In the genomic region with DNA sequence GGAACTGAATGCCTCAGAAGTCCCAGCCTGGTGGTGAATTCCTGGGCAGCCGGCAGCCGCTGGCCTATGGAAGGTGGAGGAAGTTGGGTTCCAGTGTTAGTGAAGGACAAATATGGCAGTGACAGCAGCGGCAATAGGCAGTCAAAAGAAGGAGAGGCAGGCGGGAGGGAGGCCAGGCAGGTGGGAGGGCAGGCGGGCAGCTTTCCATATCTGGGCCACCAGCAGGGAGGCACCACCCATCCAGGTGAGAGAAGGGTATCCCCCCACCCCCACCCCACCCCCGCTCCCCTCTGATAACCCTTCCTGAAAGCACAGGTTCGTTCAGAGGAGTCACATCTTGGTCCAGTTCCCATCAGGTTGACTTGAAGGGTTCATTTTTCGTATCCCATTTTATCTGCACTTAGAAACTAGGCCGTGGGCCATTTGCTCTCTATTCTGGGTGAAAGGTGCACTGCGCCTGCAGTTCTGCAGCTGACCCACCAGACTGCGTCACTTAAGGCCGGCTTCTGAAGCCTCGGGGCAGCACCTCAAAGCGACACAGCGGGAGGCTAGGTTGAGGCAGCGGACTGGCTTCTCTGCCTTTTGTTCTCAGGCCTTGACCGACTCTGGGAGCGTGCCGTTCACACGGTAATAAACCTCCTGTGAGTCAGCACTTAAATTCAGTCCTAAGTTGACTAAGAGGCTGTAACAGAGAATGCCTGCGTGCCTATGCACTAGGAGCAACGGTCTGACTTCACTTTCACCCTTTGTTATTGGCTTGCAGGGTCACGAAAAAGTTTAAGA, we compare ENCODE assay signal across 9 mouse cellular contexts. TPM values are rescaled to one million over a fixed set of nuclear protein-coding genes. Genes with fewer than 3 reads are reported as not detected.
DNase-seq lines count a peak whose midpoint lies in the region; ATAC-seq and TF ChIP-seq lines count a peak whose summit lies in the region.
"Had no signal": no experiment of that assay in that cellular context is flagged by ENCODE, and none has a peak within 500 bp of the region (broad histone marks: within the 10 kb centered on the region; RNA-seq: fewer than 3 reads in every experiment).

No protein-coding gene starts in this region.

- peaks cover 70% of the 10 kb centered on the region for H3K4me1 ChIP-seq in erythroblast, embryonic 14.5 days (ENCODE audit: control insufficient read depth)
- peaks cover 11% of the 10 kb centered on the region for H3K4me1 ChIP-seq in limb, embryonic 13.5 days

- no peak for TF ChIP-seq CTCF in gastrocnemius, adult 2 months (IDR thresholded peaks at IDR 0.05)

- no peak for ATAC-seq in erythroblast, adult 5-6 weeks (replicated peaks; ENCODE audit: low FRiP score, poor library complexity, severe bottlenecking)
- ATAC-seq in limb, embryonic 13.5 days (ENCODE audit: low FRiP score, low read depth): 0 out of 2 replicates have a peak, but pooled peaks have one; percentile 42
- no peak for ATAC-seq in cerebellum, adult (ENCODE audit: insufficient number of reproducible peaks, low FRiP score, low TSS enrichment)

- H3K9ac ChIP-seq in limb, embryonic 13.5 days: no peak overlapping the region

- H3K9me3 ChIP-seq in erythroblast, embryonic 14.5 days (ENCODE audit: control insufficient read depth, low read length): peaks cover 15% of the 10 kb centered on the region
- H3K9me3 ChIP-seq in limb, embryonic 13.5 days: no peaks in the 10 kb centered on the region

- no peaks in the 10 kb centered on the region; the same call in 1 of the 2 replicates for H3K27me3 ChIP-seq in erythroblast, embryonic 14.5 days (ENCODE audit: control insufficient read depth)
- H3K27me3 ChIP-seq in limb, embryonic 13.5 days: peaks cover 11% of the 10 kb centered on the region

- H3K27ac ChIP-seq in limb, embryonic 13.5 days: no peak overlapping the region
- H3K27ac ChIP-seq in gastrocnemius, adult 2 months: no peak overlapping the region
- H3K27ac ChIP-seq: kidney, postnatal 0 days had no signal

- 14% methylated on average over 23 of the region's 23 CpGs for WGBS in limb, embryonic 13.5 days

- intact Hi-C loops in gastrocnemius, adult 2 months (cut with DNase I): no loop called here
- intact Hi-C loops in heart, postnatal 36 days (cut with DNase I): loop anchor here (2.0 kb wide), 1 partner anchor 18 kb away; no protein-coding TSS in a partner anchor

- peaks cover 37% of the 10 kb centered on the region for H3K36me3 ChIP-seq in erythroblast, embryonic 14.5 days (ENCODE audit: control insufficient read depth)
- H3K36me3 ChIP-seq in limb, embryonic 13.5 days: no peaks in the 10 kb centered on the region

- peak overlapping the region; percentile 1; the same call in 1 of the 2 replicates for H3K4me2 ChIP-seq in limb, embryonic 13.5 days (replicated peaks)

- peak; percentile 38 for DNase-seq in urinary bladder, postnatal 14 days (ENCODE audit: low spot score)
- no peak for DNase-seq in urinary bladder, postnatal 4 days (ENCODE audit: low spot score in 2 of 2)
- DNase-seq in gastrocnemius, adult 2 months: no peak
- DNase-seq in heart, postnatal 36 days: no peak

- peak overlapping the region; percentile 83 for H3K4me3 ChIP-seq in erythroblast, embryonic 14.5 days (replicated peaks)
- no peak overlapping the region for H3K4me3 ChIP-seq in limb, embryonic 13.5 days
- H3K4me3 ChIP-seq in gastrocnemius, adult 2 months: no peak overlapping the region

RNA-seq across cellular contexts. Expression of a gene that starts 1.4 kb away (rescaled TPM):
- 46.6 and 58.8 TPM in 2 replicates for polyA plus RNA-seq in erythroblast, embryonic 14.5 days (2012)
- total RNA-seq in erythroblast, adult 5-6 weeks (2015; ENCODE audit: low replicate concordance): 10.8 and 20.7 TPM in 2 replicates
- 9.8 and 18.1 TPM in 2 replicates for total RNA-seq in erythroblast, adult 5-6 weeks (2017; ENCODE audit: low replicate concordance)
- polyA plus RNA-seq in limb, embryonic 13.5 days (2015; fragmentation: Nextera tagmentation; extraction: Ambion mirVana): 6.5 and 8.4 TPM in 2 replicates
- 1 to 10 TPM in 1 of 2 experiments, under 1 TPM in 1; 0.23 to 1.5 TPM for total RNA-seq in gastrocnemius, adult 2 months (2021)
- 1 to 10 TPM; 1.6 to 2.3 TPM for total RNA-seq in heart, postnatal 36 days (2021)

RNA-seq across cellular contexts. Expression of a gene that starts 19.7 kb away (rescaled TPM):
- 4.1 and 5.2 TPM in 2 replicates for polyA plus RNA-seq in erythroblast, embryonic 14.5 days (2012)
- 5.6 and 8.8 TPM in 2 replicates for total RNA-seq in erythroblast, adult 5-6 weeks (2015; ENCODE audit: low replicate concordance)
- 8.2 and 9.3 TPM in 2 replicates for total RNA-seq in erythroblast, adult 5-6 weeks (2017; ENCODE audit: low replicate concordance)
- polyA plus RNA-seq in limb, embryonic 13.5 days (2015; fragmentation: Nextera tagmentation; extraction: Ambion mirVana): 70.2 and 76.8 TPM in 2 replicates
- 10 to 100 TPM; 34.7 to 41.3 TPM for total RNA-seq in gastrocnemius, adult 2 months (2021)
- 10 to 100 TPM; 48.3 to 52.6 TPM for total RNA-seq in heart, postnatal 36 days (2021)

RNA-seq across cellular contexts. Expression of a gene that starts 20.0 kb away (rescaled TPM):
- 12.4 and 16.3 TPM in 2 replicates for polyA plus RNA-seq in erythroblast, embryonic 14.5 days (2012)
- total RNA-seq in erythroblast, adult 5-6 weeks (2015; ENCODE audit: low replicate concordance): 28.4 and 30.7 TPM in 2 replicates
- 14.1 and 15.8 TPM in 2 replicates for total RNA-seq in erythroblast, adult 5-6 weeks (2017; ENCODE audit: low replicate concordance)
- 190 and 191 TPM in 2 replicates for polyA plus RNA-seq in limb, embryonic 13.5 days (2015; fragmentation: Nextera tagmentation; extraction: Ambion mirVana)
- total RNA-seq in gastrocnemius, adult 2 months (2021): 10 to 100 TPM; 35.0 to 39.5 TPM
- total RNA-seq in heart, postnatal 36 days (2021): 10 to 100 TPM; 37.1 to 37.8 TPM

RNA-seq across cellular contexts. Expression of a gene that starts 37.9 kb away (rescaled TPM):
- polyA plus RNA-seq in erythroblast, embryonic 14.5 days (2012): not detected in 2 replicates
- not detected in 2 replicates for total RNA-seq in erythroblast, adult 5-6 weeks (2015; ENCODE audit: low replicate concordance)
- not detected in 2 replicates for total RNA-seq in erythroblast, adult 5-6 weeks (2017; ENCODE audit: low replicate concordance)
- 2.5 and 5.2 TPM in 2 replicates for polyA plus RNA-seq in limb, embryonic 13.5 days (2015; fragmentation: Nextera tagmentation; extraction: Ambion mirVana)
- 1 to 10 TPM; 3.0 to 3.5 TPM for total RNA-seq in gastrocnemius, adult 2 months (2021)
- 1 to 10 TPM; 7.3 to 8.8 TPM for total RNA-seq in heart, postnatal 36 days (2021)

RNA-seq across cellular contexts. Expression of a gene that starts 50.9 kb away (rescaled TPM):
- not detected in 2 replicates for polyA plus RNA-seq in erythroblast, embryonic 14.5 days (2012)
- total RNA-seq in erythroblast, adult 5-6 weeks (2015; ENCODE audit: low replicate concordance): not detected in 2 replicates
- total RNA-seq in erythroblast, adult 5-6 weeks (2017; ENCODE audit: low replicate concordance): not detected in 2 replicates
- polyA plus RNA-seq in limb, embryonic 13.5 days (2015; fragmentation: Nextera tagmentation; extraction: Ambion mirVana): 0.06 and 0.11 TPM in 2 replicates
- total RNA-seq in gastrocnemius, adult 2 months (2021): not detected
- total RNA-seq in heart, postnatal 36 days (2021): under 1 TPM in 1 of 2 experiments, not detected in 1; 0.22 TPM
